Mouse (Mus musculus) heart, postnatal 10 days (tissue): ENCODE data around the gene Teddm1a. TPM values are rescaled to one million over a fixed set of nuclear protein-coding genes. Genes with fewer than 3 reads are reported as not detected.

Experiments used
- DNase-seq, 2 experiments: peaks; one replicate each; pipeline ENCODE4 v3.0.0; 2021
- intact Hi-C: fragments of 180-260 bp; cut with DNase I; formaldehyde crosslinking; loops from one replicate; pipeline ENCODE4 v1.15.1; 2025
- total RNA-seq, 2 experiments: library from RNA; stranded (reverse); gene quantifications; 2 replicates each; pipeline ENCODE4 v1.2.3; 2021

Teddm1a gene
- total RNA-seq, 2 experiments from 2014 or later = not detected

DNA sequence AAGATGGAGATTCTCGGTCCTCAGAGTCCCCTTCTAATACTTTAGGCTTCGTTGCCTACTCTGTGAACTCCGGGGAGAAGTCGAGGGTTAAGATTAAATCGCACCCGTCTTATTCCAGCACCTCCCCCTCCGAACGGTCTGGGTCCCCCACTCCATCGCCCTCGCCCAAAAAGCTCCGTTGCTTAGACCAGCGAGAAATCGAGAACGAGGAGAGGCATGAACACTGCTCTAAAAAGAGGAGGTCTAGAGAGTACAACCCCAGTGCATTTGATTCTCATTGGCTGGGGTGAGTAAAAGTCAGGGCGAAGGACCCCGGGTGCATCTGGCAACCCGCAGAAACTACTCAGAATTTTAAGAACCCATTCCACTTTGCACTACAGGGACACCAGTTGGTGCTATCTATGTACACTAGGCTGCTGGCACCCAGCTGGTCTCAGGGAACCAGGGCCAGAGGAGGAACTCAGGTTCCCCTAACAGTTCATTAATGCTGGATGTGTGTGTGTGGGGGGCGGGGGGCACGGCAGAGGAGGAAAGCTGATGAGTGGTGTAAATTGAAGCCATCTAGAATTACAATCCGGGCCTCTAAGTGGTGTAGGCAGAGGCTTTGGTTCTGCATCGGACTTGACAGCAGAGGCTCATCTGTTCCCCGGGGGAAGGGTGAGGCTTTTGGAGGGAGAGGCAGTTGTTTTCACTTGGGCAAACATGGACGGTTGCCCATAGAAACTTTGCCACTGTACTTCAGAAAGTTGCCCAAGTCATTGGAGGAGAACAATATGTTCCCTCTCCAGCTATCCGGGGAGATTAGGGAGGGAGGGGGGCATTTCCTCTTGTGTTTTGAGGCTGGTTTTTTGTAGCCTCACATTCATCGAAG is 9.6 kb downstream of the Teddm1a start:
- intact Hi-C loops = loop anchor here (2.0 kb wide), 1 partner anchor 18 kb away; no protein-coding TSS in a partner anchor
- DNase-seq = peak; percentile 53 to 54

DNA sequence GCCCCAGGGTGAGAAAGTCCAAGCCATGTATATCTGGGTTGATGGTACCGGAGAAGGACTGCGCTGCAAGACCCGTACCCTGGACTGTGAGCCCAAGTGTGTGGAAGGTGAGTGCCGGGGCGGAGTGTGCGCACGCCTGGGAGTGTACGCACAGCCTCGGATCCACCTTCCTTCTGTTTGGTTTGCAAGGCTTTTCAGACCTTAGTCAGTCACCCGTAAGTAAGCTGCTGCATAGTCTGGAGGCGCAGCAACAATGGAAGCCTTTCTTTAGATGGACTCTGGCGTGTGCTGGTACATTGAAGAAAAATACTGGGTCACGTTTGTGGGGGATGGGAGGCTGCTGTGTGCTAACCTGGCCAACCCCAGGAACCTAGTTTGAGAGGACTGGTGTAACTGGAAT is 11.5 kb downstream of the Teddm1a start:
- DNase-seq = no peak
- intact Hi-C loops = no loop called here

DNA sequence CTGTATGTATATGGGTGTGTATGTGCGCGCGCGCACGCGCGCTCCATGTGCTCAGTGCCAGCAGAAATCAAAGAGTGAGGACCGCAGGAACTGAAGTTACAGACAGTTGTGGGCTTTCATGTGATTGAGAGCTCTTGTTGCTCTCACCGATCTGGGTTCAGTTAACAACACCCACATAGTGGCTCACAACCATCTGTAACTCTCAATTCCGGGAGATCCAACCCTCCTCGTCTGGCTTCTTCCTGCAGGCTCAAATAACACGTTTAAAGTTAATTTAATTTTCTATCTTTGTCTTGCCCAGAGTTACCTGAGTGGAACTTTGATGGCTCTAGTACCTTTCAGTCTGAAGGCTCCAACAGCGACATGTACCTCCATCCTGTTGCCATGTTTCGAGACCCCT is 12.7 kb downstream of the Teddm1a start:
- intact Hi-C loops = no loop called here
- DNase-seq = no peak

DNA sequence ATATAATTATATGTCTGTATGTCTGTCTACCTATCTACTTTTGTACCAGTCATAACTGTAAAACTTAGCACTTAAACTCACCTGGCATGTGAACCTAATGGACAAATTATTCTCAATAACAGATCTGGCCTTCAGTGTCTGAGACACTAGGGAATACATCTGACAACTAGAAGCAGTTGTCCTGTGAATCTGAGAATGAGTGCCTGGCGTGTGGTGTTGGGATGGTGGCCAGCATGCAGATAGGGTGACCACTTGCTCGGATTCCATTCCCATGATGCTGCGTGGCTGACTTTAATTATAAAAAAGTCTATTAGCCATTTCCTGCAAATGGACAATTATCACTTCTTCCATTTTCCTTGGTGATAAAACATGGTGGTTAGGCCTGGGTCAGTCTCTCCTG is 14.3 kb downstream of the Teddm1a start:
- no peak for DNase-seq
- intact Hi-C loops = no loop called here

DNA sequence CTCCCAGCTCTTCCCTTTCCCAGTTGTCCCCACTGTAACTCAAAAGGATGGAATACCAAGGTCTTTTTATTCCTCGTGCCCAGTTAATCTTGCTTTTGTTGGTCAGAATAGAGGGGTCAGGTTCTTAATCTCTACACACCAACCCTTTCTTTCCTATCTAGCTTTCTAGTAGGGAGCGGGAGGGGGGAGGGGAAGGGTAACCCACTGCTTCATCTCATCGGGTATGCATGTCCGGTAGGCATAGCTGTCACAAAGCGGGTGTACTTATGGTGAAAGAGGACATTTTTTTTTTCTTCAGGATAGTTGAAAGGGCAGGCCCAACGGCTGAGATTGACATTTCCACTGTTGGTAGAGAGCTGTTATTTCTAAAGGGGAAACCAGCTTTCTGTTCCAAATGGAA is 16.7 kb downstream of the Teddm1a start:
- intact Hi-C loops = no loop called here
- no peak for DNase-seq

DNA sequence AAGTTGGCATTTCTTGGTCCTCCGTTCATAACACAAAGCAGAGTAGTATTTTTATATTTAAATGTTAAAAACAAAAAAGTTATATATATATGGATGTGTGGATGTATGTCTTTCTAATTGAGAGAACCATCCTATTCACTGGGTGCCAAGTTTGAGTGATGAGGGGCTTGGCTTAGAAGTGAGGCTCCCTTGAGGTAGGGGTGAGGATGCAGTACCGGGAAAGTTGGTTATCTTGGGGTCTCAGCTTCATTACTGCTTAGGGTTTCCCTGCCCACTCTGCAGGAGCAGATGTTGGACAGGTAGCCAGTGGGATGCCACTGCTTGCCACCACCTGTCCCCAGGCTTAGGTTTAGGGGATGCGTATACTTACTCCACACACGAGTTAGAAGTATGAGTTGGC is 17.2 kb downstream of the Teddm1a start:
- no peak for DNase-seq
- intact Hi-C loops = no loop called here

DNA sequence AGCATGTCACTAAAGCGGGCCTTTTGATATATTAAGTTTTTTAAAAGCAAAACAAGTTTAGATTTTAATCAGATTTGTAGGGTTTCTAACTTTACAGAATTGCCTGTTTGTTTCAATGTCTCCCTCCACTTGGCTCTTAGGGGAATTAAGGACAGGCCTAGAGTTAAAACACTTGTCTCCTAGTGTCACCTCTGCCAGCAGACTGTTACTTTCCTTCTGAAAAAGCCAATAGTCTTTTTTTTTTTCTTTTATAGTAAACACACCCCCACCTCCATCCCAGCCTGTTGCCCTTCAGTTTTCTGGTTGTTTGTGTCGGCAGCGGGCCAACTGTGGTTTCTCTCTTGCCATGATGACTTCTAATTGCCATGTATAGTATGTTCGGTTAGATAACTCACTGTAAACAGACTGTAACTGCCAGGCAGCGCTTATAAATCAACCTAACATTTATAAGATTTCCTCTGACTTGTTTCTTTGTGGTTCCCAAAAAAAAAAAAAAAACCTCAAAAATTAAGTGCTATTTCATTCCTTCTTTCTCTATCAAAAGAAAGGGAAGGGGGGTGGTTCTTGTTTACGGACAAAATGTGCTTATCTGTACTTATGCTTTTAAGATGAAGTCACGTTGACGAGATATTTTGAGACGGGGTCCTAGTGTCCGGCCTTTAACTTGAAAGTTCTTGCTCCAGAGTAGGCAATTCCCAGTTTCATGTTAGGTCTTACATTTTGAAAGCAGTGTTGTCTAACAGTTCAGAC is 17.8 kb downstream of the Teddm1a start:
- DNase-seq = no peak
- intact Hi-C loops = no loop called here

DNA sequence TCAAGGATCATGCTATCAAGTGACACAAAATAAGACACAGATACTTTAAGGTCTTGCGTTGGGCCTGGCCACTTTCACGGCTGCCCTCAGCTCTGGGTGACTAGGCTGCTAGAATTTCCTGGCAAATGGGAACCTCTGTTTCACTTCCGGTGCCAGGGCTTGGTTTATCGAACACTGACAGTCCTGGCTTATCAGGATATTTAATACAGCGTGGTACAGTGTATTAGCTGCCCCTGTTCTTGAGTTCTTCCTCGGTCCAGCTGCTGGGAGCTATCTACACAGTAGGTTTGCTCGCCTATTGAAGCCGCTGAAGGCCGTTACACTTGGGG is 18.4 kb downstream of the Teddm1a start:
- DNase-seq = no peak
- intact Hi-C loops = no loop called here

DNA sequence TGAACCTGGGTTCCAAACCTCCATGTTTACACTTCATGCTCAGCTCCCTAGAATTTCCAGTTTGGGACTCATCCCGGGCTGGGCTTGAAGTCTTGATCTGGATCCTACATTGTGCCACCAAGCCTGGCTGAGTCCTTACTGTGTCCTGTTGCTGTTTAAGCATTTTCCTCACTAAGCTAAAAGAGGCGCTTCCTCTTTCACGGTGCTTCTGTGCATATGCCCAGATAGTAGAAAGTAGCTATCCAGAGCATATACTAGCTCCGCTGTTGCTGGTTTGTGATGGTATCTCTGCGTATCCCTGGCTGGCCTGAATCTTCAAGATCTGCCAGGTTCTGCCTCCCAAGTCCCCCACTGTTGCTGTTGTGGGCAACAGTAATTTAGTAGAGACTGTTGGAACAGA is 18.9 kb downstream of the Teddm1a start:
- no peak for DNase-seq

DNA sequence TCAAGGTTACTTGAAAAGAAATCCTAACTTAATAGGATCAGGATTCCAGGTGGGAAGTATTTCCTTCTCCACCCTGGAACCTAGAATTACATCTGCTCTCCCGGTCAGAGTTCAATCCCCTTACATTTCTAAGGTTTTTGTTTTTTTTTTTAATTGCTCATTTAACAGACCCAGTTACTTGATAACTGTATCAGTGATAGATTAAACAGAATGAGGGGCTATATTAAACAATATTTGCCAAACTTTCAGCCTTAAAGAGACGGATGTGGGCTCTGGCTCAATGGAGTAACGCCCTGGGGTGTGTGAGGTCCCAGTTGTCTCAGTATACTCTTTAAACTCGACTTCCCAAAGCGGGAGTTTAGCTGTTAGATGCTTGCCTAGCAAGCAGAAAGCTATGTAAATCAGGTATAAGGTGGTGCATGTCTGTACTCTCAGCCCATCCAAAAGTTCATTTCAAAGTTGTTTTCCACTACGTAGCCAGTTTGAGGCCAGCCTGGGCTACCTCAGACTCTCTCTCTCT is 19.8 kb downstream of the Teddm1a start:
- intact Hi-C loops = no loop called here
- DNase-seq = no peak

More for the DNA sequence above, 18.9 kb downstream of the Teddm1a start:
- intact Hi-C loops = no loop called here

DNA sequence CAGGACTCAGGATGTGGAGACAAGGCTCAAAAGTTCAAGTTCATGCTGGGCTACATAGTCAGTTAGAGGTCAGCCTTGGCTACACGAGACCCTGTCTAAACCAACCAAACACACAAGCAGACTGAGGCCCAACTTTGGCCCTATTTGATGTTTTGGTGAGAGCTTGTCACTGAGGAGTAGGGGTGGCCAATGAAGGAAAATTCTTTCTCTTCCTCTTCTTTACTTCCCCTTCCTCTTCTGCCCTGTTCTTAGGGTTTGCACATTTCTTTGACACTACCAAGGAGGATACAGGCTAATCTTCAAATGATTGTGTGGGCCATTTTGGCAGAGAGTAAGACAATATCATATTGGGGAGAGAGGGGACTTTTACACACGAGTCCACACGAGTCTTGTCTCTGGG is 22.3 kb downstream of the Teddm1a start:
- intact Hi-C loops = no loop called here
- DNase-seq = no peak

DNA sequence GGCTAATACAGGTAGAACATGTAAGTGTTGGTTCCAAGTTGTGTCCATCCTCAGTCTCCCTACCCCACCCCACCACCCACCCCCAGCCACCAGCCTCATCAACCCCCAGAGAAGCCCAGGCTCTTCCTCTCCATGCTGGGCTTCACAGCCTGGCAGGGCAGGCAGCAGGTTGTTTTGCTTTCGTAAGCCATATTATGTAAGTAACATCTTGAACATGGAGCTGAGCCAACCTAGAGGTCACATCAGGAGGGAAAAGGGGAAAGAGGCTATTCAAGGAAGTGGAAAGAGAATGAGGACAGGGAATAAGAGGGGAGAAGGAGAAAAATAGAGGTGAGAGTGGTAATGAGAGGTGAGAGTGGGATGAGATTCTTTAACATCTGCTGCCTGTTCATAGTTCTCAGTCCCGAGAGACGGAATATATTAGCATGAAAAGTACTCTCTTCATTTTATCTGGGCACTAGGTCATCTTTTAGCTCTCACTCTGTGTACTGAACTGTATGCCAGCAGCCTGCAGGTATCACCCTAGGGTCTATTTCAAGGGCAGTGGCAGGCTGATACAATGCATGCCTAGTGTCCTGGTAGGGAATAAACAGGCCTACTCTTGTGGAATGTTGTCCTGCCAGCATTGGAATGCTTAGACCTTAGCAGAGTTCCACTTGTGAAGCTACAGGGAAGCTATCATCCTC is 27.1 kb downstream of the Teddm1a start:
- intact Hi-C loops = loop anchor here (2.0 kb wide), 2 partner anchors 18 to 114 kb away; partner anchors contain the start of gene Teddm2
- peak; percentile 53 to 56 for DNase-seq

DNA sequence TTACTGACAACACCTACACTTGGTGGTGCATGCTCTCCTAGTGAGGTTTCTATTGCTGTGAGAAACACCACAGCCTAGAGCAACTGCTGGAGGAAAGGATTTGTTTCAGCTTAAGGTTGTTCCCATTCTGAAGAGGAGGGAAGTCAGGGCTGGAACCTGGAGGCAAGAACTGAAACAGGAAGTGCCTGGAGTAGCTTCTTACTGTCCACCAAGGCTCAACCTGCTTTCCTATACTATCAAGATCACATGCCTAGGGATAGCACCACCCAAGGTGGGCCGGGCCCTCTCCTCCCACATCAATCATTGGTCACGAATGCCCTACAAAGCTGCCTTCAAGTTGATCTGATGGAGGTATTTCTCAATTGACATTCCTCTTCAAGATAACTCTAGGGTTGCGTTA is 30.1 kb downstream of the Teddm1a start:
- intact Hi-C loops = no loop called here
- no peak for DNase-seq

DNA sequence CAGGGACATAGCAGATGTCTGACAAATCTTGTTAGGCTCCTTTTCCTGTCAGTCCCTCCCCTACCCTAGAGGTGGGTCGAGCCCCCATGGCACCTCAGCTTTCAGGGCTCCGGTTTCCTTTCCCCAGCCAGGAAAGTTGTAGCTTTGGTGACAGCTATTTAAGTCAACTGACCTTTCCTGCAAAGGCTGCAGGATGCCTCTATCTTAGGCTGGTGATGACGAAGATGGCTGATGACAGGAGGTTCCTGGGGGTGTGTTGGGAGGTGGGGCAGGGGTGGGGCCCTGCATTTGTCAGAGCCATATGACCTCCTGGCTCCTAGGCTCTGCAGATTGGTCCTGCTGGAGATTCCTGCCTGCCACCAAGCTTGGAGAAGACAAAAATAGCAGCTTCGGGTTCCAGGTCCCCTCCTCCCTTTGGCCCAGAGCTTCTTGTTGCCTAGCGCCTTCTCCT is 31.1 kb downstream of the Teddm1a start:
- intact Hi-C loops = no loop called here
- peak; percentile 80 to 88 for DNase-seq

DNA sequence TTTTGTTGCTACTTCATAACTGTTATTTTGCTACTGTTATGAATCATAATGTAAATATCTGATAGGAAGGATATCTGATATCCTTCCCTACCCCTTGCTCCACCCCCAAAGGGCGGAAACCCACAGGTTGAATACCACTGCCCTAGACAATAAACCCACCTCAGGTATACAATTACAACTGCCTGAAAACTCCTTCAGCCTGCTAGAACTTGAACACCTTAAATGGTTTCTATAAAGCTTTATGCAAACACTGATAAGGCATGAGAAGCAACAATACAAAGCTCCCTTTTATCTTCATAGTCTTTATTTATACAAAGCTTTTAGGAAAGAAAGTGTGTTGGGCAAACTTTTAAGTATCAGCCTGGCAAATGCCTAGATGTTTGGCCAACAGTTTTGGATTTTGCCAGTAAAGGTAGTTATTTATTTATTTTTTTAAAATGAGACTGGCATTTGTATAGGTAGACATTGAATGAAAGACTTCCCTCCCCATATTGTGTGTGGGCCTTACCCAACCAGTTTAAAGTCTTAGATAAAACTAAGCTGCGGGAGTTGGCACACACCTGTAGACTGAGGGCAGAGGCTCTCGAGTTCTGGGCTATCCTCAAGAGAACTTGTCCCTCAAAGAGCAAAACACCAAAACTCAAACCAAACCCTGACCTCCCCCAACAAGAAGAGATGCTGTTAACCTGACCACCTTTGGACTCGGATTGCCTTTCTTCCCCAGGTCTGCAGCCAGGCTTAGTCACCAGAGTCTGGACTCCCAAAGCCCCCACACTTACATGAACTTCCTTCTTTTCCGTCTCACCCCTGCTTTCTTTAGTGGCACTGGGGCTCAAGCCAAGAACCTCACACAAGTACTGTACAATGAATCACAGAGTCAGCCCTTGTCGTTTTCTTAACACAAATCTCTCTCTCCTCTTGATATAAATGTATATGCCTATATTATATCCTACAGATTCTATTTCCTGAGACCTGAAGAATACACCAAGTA is 33.1 kb downstream of the Teddm1a start:
- intact Hi-C loops = no loop called here
- no peak for DNase-seq

DNA sequence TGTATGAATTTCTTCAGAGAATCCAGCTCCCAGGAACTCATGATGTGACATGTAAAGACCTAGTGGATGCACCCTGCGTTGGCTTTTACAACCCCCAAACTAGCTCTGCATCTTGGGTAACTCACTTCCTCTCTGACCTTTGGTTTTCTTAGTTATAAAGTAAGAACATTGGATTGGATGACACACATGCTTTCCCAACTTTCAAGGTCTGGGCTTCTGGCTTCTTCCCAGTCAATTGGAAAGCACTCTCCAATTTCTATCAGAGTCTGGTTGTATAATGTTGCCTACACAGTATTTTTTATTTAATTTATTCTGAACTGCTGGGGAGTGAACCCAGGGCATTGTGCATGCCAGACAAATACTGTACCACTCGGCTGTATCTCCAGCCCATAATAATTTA is 38.9 kb downstream of the Teddm1a start:
- DNase-seq = no peak
- intact Hi-C loops = no loop called here

DNA sequence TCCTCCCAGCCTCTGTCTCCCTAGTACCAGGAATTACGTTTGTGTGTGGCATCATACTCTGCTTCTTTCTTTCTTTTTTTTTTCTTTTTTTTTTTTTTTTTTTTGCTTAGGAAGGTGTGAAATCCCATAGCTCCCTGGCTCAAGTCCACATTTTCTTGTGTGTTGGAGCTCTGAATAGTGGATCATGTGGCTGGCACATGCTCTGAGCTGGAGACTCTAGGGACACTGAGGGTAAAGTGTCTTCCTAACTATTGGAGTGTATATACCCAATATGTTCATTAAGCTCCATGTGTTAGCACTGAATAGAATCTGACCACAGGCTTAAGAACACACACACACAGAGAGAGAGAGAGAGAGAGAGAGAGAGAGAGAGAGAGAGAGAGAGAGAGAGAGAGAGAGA is 42.2 kb downstream of the Teddm1a start:
- DNase-seq = no peak
- intact Hi-C loops = no loop called here

DNA sequence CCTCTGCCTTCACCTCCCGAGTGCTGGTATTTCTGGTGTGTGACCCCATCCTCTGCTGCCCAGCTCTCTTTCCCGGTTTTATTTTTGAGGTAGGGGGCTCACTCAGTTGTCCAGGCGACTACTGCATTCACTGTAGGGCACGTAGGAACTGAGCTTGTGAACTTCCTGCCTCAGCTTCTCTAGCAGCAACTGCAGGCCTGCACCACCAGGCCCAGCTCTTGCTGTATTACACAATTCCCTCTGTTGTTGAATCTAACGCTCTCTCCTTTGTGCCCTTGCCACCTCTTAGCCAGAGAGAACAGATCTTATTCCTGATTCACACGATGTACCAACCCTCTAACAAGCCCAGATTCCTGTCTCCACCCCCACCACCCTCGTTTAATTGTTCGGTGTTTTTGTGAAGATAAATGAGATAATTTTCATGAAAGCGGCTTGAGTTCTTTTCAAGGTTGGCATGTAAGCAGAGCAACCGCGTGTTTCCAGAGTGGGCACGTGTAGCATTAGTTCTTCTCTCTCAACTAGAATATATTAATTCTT is 44.4 kb downstream of the Teddm1a start:
- no peak for DNase-seq
- intact Hi-C loops = no loop called here

DNA sequence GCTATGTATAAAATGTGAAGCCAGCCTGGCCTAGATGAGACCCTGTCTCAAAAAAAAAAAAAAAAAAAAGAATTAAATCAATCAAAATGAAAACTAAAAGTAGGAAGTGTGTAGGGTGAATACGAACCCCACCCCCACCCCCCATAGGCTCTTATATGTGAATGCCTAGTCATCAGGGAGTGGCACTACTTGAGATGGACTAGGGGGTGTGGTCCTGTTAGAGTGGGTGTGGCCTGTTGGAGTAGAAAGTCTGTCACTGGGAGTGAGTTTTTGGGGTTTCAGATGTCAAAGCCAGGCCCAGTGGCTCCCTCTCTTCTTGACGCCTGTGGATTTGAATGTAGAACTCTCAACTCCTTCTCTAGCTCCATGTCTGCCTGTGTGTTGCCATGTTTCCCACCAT is 45.5 kb downstream of the Teddm1a start:
- intact Hi-C loops = no loop called here
- no peak for DNase-seq

DNA sequence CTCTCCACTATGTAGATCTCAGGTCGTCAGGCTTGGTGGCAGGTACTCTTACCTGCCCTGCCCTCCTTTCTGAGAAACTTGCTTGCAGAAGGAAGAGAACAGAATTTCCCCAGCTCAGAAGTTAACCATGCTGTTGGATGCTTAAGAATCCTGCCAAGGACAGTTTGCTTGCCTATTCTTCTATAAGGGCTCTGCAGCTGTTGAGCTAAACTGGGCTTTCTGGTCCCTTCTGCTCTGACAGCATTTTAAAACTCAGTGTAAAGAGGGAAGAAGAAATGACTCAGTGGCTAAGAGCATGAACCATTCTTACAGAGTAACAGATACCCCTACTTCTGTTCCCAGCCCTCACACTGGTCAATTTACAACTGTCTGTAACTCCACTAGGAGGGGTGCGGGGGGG is 49.4 kb downstream of the Teddm1a start:
- intact Hi-C loops = no loop called here
- no peak for DNase-seq
